Mouse (Mus musculus) kidney, adult 18-20 months (tissue): ENCODE measurements around the gene Lrrtm4.

Source experiments
- DNase-seq: peaks from one replicate; pipeline ENCODE4 v3.0.0; 2021

The Lrrtm4 gene

GRCm38 (mm10) chr6:80018765-80019164 lies at the start of gene Lrrtm4:
TSS of gene Lrrtm4 (plus strand) at chr6:80018877.
- no peak for DNase-seq

GRCm38 (mm10) chr6:80019189-80019860 lies 648 bp downstream of the Lrrtm4 start:
- DNase-seq: no peak

- no peak for DNase-seq
Measured at GRCm38 (mm10) chr6:80019861-80020230, 1.2 kb downstream of the Lrrtm4 start.

GRCm38 (mm10) chr6:80056849-80057248 lies 38.2 kb downstream of the Lrrtm4 start:
- no peak for DNase-seq

- no peak for DNase-seq
Measured at GRCm38 (mm10) chr6:80078001-80078400, 59.3 kb downstream of the Lrrtm4 start.

GRCm38 (mm10) chr6:80079290-80079689 lies 60.6 kb downstream of the Lrrtm4 start:
- no peak for DNase-seq

- no peak for DNase-seq
Measured at GRCm38 (mm10) chr6:80094909-80095308, 76.2 kb downstream of the Lrrtm4 start.

- no peak for DNase-seq
Measured at GRCm38 (mm10) chr6:80105343-80105742, 86.7 kb downstream of the Lrrtm4 start.

GRCm38 (mm10) chr6:80105843-80106242 lies 87.2 kb downstream of the Lrrtm4 start:
- DNase-seq: no peak

- no peak for DNase-seq
Measured at GRCm38 (mm10) chr6:80126419-80126818, 107.7 kb downstream of the Lrrtm4 start.

GRCm38 (mm10) chr6:80162585-80162984 lies 143.9 kb downstream of the Lrrtm4 start:
- DNase-seq: no peak

- DNase-seq: no peak
Measured at GRCm38 (mm10) chr6:80181916-80182315, 163.2 kb downstream of the Lrrtm4 start.

- no peak for DNase-seq
Measured at GRCm38 (mm10) chr6:80182353-80182752, 163.7 kb downstream of the Lrrtm4 start.

GRCm38 (mm10) chr6:80185489-80186113 lies 166.9 kb downstream of the Lrrtm4 start:
- DNase-seq: no peak

- DNase-seq: no peak
Measured at GRCm38 (mm10) chr6:80186791-80187190, 168.1 kb downstream of the Lrrtm4 start.

- DNase-seq: no peak
Measured at GRCm38 (mm10) chr6:80209476-80209875, 190.8 kb downstream of the Lrrtm4 start.

- no peak for DNase-seq
Measured at GRCm38 (mm10) chr6:80210281-80210680, 191.6 kb downstream of the Lrrtm4 start.

- DNase-seq: no peak
Measured at GRCm38 (mm10) chr6:80261595-80261994, 242.9 kb downstream of the Lrrtm4 start.

GRCm38 (mm10) chr6:80263972-80264371 lies 245.3 kb downstream of the Lrrtm4 start:
- DNase-seq: no peak

GRCm38 (mm10) chr6:80264584-80264983 lies 245.9 kb downstream of the Lrrtm4 start:
- DNase-seq: no peak

- no peak for DNase-seq
Measured at GRCm38 (mm10) chr6:80265746-80266145, 247.1 kb downstream of the Lrrtm4 start.

- no peak for DNase-seq
Measured at GRCm38 (mm10) chr6:80286968-80287367, 268.3 kb downstream of the Lrrtm4 start.

GRCm38 (mm10) chr6:80301871-80302270 lies 283.2 kb downstream of the Lrrtm4 start:
- no peak for DNase-seq

GRCm38 (mm10) chr6:80303568-80303967 lies 284.9 kb downstream of the Lrrtm4 start:
- DNase-seq: no peak

GRCm38 (mm10) chr6:80328391-80328790 lies 309.7 kb downstream of the Lrrtm4 start:
- no peak for DNase-seq
